Comparison of ENCODE assay signal across 14 mouse cellular contexts in genomic region chr17:72158857-72159385, GRCm38 (mm10).
DNase-seq lines count a peak whose midpoint lies in the region.
"Had no signal": no experiment of that assay in that cellular context is flagged by ENCODE, and none has a peak within 500 bp of the region (broad histone marks: within the 10 kb centered on the region; RNA-seq: fewer than 3 reads in every experiment).

No protein-coding gene starts in this region.

- intact Hi-C loops in left cerebral cortex, postnatal 14 days (cut with DNase I) = no loop called here
- intact Hi-C loops in heart, postnatal 14 days (cut with DNase I) = no loop called here

- peak; percentile 7 for DNase-seq in adrenal gland, postnatal 14 days
- DNase-seq in adrenal gland, postnatal 4 days (ENCODE audit: low spot score in 2 of 2) = no peak
- peak; percentile 19 for DNase-seq in kidney, postnatal 14 days
- DNase-seq in kidney, adult 18-20 months = no peak
- DNase-seq in fibroblast of lung, adult 2 months (ENCODE audit: low read depth) = peak; percentile 75
- no peak for DNase-seq in left cerebral cortex, postnatal 14 days (ENCODE audit: low spot score in 2 of 2)
- no peak for DNase-seq in heart, postnatal 14 days
- DNase-seq: cerebellum, adult 2 months; gastrocnemius, adult 2 months; heart, adult 18-20 months; kidney, postnatal 4 days; lung, postnatal 14 days; retina, postnatal 1 day; thymus, postnatal 36 days had no signal

Comparison
In these comparisons a context has a peak if more than half of its experiments do, and no peak if none do; other contexts are left out.
1. DNase-seq: peak in adrenal gland, postnatal 14 days (single experiment), kidney, postnatal 14 days (single experiment) and fibroblast of lung, adult 2 months (single experiment); none in adrenal gland, postnatal 4 days (0 of 2), kidney, adult 18-20 months (single experiment), left cerebral cortex, postnatal 14 days (0 of 2) and heart, postnatal 14 days (0 of 2).